Mouse (Mus musculus) midbrain, embryonic 11.5 days (tissue): ENCODE results near the gene Nr0b1. TPM values are rescaled to one million over a fixed set of nuclear protein-coding genes. Genes with fewer than 3 reads are reported as not detected.

Experiments
- ATAC-seq: fragments of 200-750 bp; cut with Nextera tagmentation; 2 replicates; pipeline ENCODE4 v1.8.0; 2017; ENCODE audit warnings: moderate TSS enrichment, moderate library complexity; ENCODE audit not compliant: low FRiP score
- DNase-seq: peaks from one replicate; pipeline ENCODE4 v3.0.0; 2015; ENCODE audit warnings: low spot score; ENCODE audit errors: missing footprints
- H3K27ac ChIP-seq: fragments of 300-500 bp; sonication (generic); 2 replicates; pipeline ENCODE4 v1.5.1; 2014; ENCODE audit warnings: low read depth, low read length
- H3K27me3 ChIP-seq: fragments of 300-500 bp; sonication (generic); 2 replicates; pipeline ENCODE4 v1.6.1; 2014; ENCODE audit warnings: mild to moderate bottlenecking, low read length, moderate library complexity, mixed read lengths; ENCODE audit not compliant: control insufficient read depth, insufficient read depth
- H3K36me3 ChIP-seq: fragments of 300-500 bp; sonication (generic); 2 replicates; pipeline ENCODE4 v1.6.1; 2014; ENCODE audit warnings: mild to moderate bottlenecking, low read length, moderate library complexity, mixed read lengths; ENCODE audit not compliant: control insufficient read depth, insufficient read depth
- H3K4me1 ChIP-seq: fragments of 300-500 bp; sonication (generic); 2 replicates; pipeline ENCODE4 v1.6.1; 2014; ENCODE audit warnings: low read length; ENCODE audit not compliant: control insufficient read depth, insufficient read depth
- H3K4me2 ChIP-seq: fragments of 300-500 bp; sonication (generic); 2 replicates; pipeline ENCODE4 v1.6.1; 2014; ENCODE audit warnings: mild to moderate bottlenecking, moderate library complexity
- H3K4me3 ChIP-seq: fragments of 300-500 bp; sonication (generic); 2 replicates; pipeline ENCODE4 v1.5.1; 2014; ENCODE audit warnings: low read depth, low read length
- H3K9ac ChIP-seq: fragments of 300-500 bp; sonication (generic); 2 replicates; pipeline ENCODE4 v1.6.1; 2014; ENCODE audit warnings: low read length
- H3K9me3 ChIP-seq: fragments of 300-500 bp; sonication (generic); 2 replicates; pipeline ENCODE4 v1.6.1; 2016; ENCODE audit warnings: low read length; ENCODE audit not compliant: control insufficient read depth
- WGBS: fragments of 180-500 bp; shearing (Covaris S2); extraction: QIAGEN DNeasy Blood & Tissue Kit; methylation state at CpG from one replicate; pipeline ENCODE4 v1.1.7; 2014; 5-methylcytosine and 5-hydroxymethylcytosine counted together
- polyA plus RNA-seq: library from polyadenylated mRNA; unstranded; fragments of >200 nt; fragmentation: Nextera tagmentation; extraction: Ambion mirVana; gene quantifications from 2 replicates; pipeline ENCODE4 v1.2.1, GENCODE M21; 2014

Gene Nr0b1
- 1.1 and 1.6 TPM in 2 replicates for polyA plus RNA-seq

GRCm38 (mm10) chrX:86191614-86192419, at the start of gene Nr0b1:
Gene Nr0b1, plus strand, starts transcription at chrX:86191764.
- H3K27ac ChIP-seq = no peak within 1 kb of the TSS
- H3K9me3 ChIP-seq = no peaks in the 10 kb centered on the region
- 20% methylated on average over 44 of the region's 53 CpGs for WGBS

GRCm38 (mm10) chrX:86187250-86187649, 4.3 kb upstream of the Nr0b1 start:
- Histone ChIP-seq H3K27me3 (peaks cover 3% of the 10 kb centered on the region; the same call in 1 of the 2 replicates), H3K4me3 (no peak overlapping the region), H3K9me3 (no peaks in the 10 kb centered on the region), H3K27ac (no peak overlapping the region), H3K4me2 (no peak overlapping the region), H3K9ac (no peak overlapping the region), H3K4me1 (no peaks in the 10 kb centered on the region), H3K36me3 (no peaks in the 10 kb centered on the region)
- DNase-seq (no peak), ATAC-seq (no peak)
- WGBS = 89% methylated on average over 2 of the region's 2 CpGs

More at GRCm38 (mm10) chrX:86191614-86192419, at the start of gene Nr0b1:
- 0 out of 2 replicates have a peak, but pooled peaks cover 2% of the 10 kb centered on the region for H3K4me1 ChIP-seq
- peak within 1 kb of the TSS; percentile 24; the same call in 1 of the 2 replicates for H3K9ac ChIP-seq
- H3K27me3 ChIP-seq = peaks cover 3% of the 10 kb centered on the region; the same call in 1 of the 2 replicates
- H3K4me2 ChIP-seq = peak within 1 kb of the TSS; percentile 66
- ATAC-seq = peak; percentile 85
- no peaks in the 10 kb centered on the region for H3K36me3 ChIP-seq
- peak; percentile 89 for DNase-seq
- H3K4me3 ChIP-seq = peak within 1 kb of the TSS; percentile 36

- WGBS = 21% methylated on average over 25 of the region's 25 CpGs
- Histone ChIP-seq H3K4me2 (peak overlapping the region; percentile 66), H3K4me1 (0 out of 2 replicates have a peak, but pooled peaks cover 2% of the 10 kb centered on the region), H3K9me3 (no peaks in the 10 kb centered on the region), H3K4me3 (peak overlapping the region; percentile 36), H3K9ac (no peak overlapping the region), H3K27ac (no peak overlapping the region), H3K27me3 (peaks cover 3% of the 10 kb centered on the region; the same call in 1 of the 2 replicates), H3K36me3 (no peaks in the 10 kb centered on the region)
- ATAC-seq (peak; percentile 58), DNase-seq (peak; percentile 83)
Observed at GRCm38 (mm10) chrX:86192420-86192994, 943 bp downstream of the Nr0b1 start.

- no peak overlapping the region for H3K4me2 ChIP-seq
- H3K4me1 ChIP-seq = 0 out of 2 replicates have a peak, but pooled peaks cover 2% of the 10 kb centered on the region
- H3K27ac ChIP-seq = no peak overlapping the region
- H3K4me3 ChIP-seq = no peak overlapping the region
- peaks cover 3% of the 10 kb centered on the region; the same call in 1 of the 2 replicates for H3K27me3 ChIP-seq
- H3K9ac ChIP-seq = no peak overlapping the region
- WGBS = 28% methylated on average over 4 of the region's 4 CpGs
- H3K9me3 ChIP-seq = no peaks in the 10 kb centered on the region
- ATAC-seq = no peak
- no peak for DNase-seq
- H3K36me3 ChIP-seq = no peaks in the 10 kb centered on the region
Observed at GRCm38 (mm10) chrX:86193386-86193785, 1.8 kb downstream of the Nr0b1 start.

GRCm38 (mm10) chrX:86237246-86237645, 45.7 kb downstream of the Nr0b1 start:
- Histone ChIP-seq H3K4me2 (no peak overlapping the region), H3K36me3 (no peaks in the 10 kb centered on the region), H3K9me3 (no peaks in the 10 kb centered on the region), H3K27ac (no peak overlapping the region), H3K9ac (no peak overlapping the region), H3K4me1 (no peaks in the 10 kb centered on the region), H3K4me3 (no peak overlapping the region), H3K27me3 (no peaks in the 10 kb centered on the region)
- DNase-seq (no peak), ATAC-seq (no peak)
- WGBS = no CpG with 5 or more reads among the region's 1 CpGs

Other genes with a start within 250 kb of the Nr0b1 start
- not detected in 2 replicates for gene Samt3, start 147.6 kb upstream of the Nr0b1 start, polyA plus RNA-seq
- not detected in 2 replicates for gene Mageb4, start 113.3 kb downstream of the Nr0b1 start, polyA plus RNA-seq